Mouse (Mus musculus) common myeloid progenitor, adult 5-6 weeks (primary cell): ENCODE data around the gene 9530068E07Rik. TPM values are rescaled to one million over a fixed set of nuclear protein-coding genes. Genes with fewer than 3 reads are reported as not detected.

ENCODE experiments used
- ATAC-seq: replicated peaks from 2 replicates; pipeline ENCODE4 v1.8.0; 2016; ENCODE audit warnings: low read depth, mild to moderate bottlenecking, moderate TSS enrichment, inconsistent platforms; ENCODE audit not compliant: poor library complexity, severe bottlenecking
- total RNA-seq: library from RNA; stranded (forward); fragments of 200-1000, 187-1606 nt; gene quantifications from 2 replicates; pipeline ENCODE4 v1.2.3, GENCODE M21; 2017

Gene 9530068E07Rik
- total RNA-seq, 1 experiment from 2014 or later: 77.6 TPM

- ATAC-seq: 0 out of 2 replicates have a peak, but pooled peaks have one; percentile 45
Measured at GRCm38 (mm10) chr11:52419246-52419645, 23.0 kb downstream of the 9530068E07Rik start.

- no peak for ATAC-seq
Measured at GRCm38 (mm10) chr11:52419861-52420260, 23.6 kb downstream of the 9530068E07Rik start.

GRCm38 (mm10) chr11:52420296-52421052 is 24.2 kb downstream of the 9530068E07Rik start:
- ATAC-seq: no peak

GRCm38 (mm10) chr11:52421053-52421778 is 25.0 kb downstream of the 9530068E07Rik start:
- peak; percentile 66 for ATAC-seq

- ATAC-seq: no peak
Measured at GRCm38 (mm10) chr11:52429440-52429839, 33.2 kb downstream of the 9530068E07Rik start.

- ATAC-seq: no peak
Measured at GRCm38 (mm10) chr11:52431594-52431993, 35.4 kb downstream of the 9530068E07Rik start.

GRCm38 (mm10) chr11:52432148-52432547 is 35.9 kb downstream of the 9530068E07Rik start:
- ATAC-seq: no peak

GRCm38 (mm10) chr11:52433076-52433796 is 37.0 kb downstream of the 9530068E07Rik start:
- ATAC-seq: no peak

- ATAC-seq: no peak
Measured at GRCm38 (mm10) chr11:52433797-52434195, 37.6 kb downstream of the 9530068E07Rik start.

GRCm38 (mm10) chr11:52435466-52435865 is 39.2 kb downstream of the 9530068E07Rik start:
- ATAC-seq: no peak

- no peak for ATAC-seq
Measured at GRCm38 (mm10) chr11:52437123-52437522, 40.9 kb downstream of the 9530068E07Rik start.

GRCm38 (mm10) chr11:52441096-52441495 is 44.9 kb downstream of the 9530068E07Rik start:
- no peak for ATAC-seq

- ATAC-seq: no peak
Measured at GRCm38 (mm10) chr11:52447242-52447641, 51.0 kb downstream of the 9530068E07Rik start.

GRCm38 (mm10) chr11:52449004-52449403 is 52.8 kb downstream of the 9530068E07Rik start:
- no peak for ATAC-seq

GRCm38 (mm10) chr11:52458281-52458680 is 62.1 kb downstream of the 9530068E07Rik start:
- ATAC-seq: no peak

Other genes starting within 250 kb of the 9530068E07Rik start
- gene Olfr1371, start 182.4 kb upstream of the 9530068E07Rik start, total RNA-seq: not detected in 2 replicates
- gene Skp1a, start 164.4 kb upstream of the 9530068E07Rik start, total RNA-seq: 277 and 287 TPM in 2 replicates
- 1.2 TPM in 2 replicates for gene Tcf7, start 113.4 kb upstream of the 9530068E07Rik start, total RNA-seq
- gene Vdac1, start 35.6 kb upstream of the 9530068E07Rik start, total RNA-seq: 230 and 274 TPM in 2 replicates